Mouse (Mus musculus) small intestine, adult 2 months (tissue): ENCODE measurements around the gene Tubgcp6. TPM values are rescaled to one million over a fixed set of nuclear protein-coding genes. Genes with fewer than 3 reads are reported as not detected.

Experiments
- H3K27ac ChIP-seq: fragments of 200-500 bp; 2 replicates; pipeline ENCODE4 v1.5.1; 2012; ENCODE audit warnings: low read depth, low read length, control low read depth, inconsistent platforms; ENCODE audit not compliant: insufficient read depth
- H3K27me3 ChIP-seq: fragments of 200-500 bp; 2 replicates; pipeline ENCODE4 v1.6.1; 2012; ENCODE audit warnings: mild to moderate bottlenecking, moderate library complexity, low read length, inconsistent platforms; ENCODE audit not compliant: control insufficient read depth, insufficient read depth
- H3K36me3 ChIP-seq: fragments of 200-500 bp; 2 replicates; pipeline ENCODE4 v1.6.1; 2012; ENCODE audit warnings: mild to moderate bottlenecking, low read length, control low read depth, inconsistent platforms; ENCODE audit not compliant: control insufficient read depth, insufficient read depth
- H3K4me1 ChIP-seq: fragments of 200-500 bp; 2 replicates; pipeline ENCODE4 v1.6.1; 2012; ENCODE audit warnings: low read length, inconsistent platforms, mixed read lengths; ENCODE audit not compliant: control insufficient read depth, insufficient read depth, insufficient read length
- H3K4me3 ChIP-seq: fragments of 200-500 bp; 2 replicates; pipeline ENCODE4 v1.5.1; 2012; ENCODE audit warnings: low read depth, mild to moderate bottlenecking, control low read depth, inconsistent platforms, low read length, moderate library complexity
- CTCF ChIP-seq: fragments of 200-500 bp; IDR thresholded peaks from 2 replicates; pipeline ENCODE4 v1.5.1; 2012; ENCODE audit warnings: low read depth, mild to moderate bottlenecking, control low read depth, inconsistent platforms, low read length, moderate library complexity, mixed read lengths; ENCODE audit not compliant: insufficient replicate concordance, insufficient read length; ENCODE audit errors: extremely low read depth
- POLR2A ChIP-seq: fragments of 200-500 bp; IDR thresholded peaks from 2 replicates; pipeline ENCODE4 v1.6.1; 2012; ENCODE audit warnings: low read depth, mild to moderate bottlenecking, control low read depth, inconsistent platforms, low read length, moderate library complexity
- WGBS: fragments of 180-500 bp; shearing (Covaris S2); methylation state at CpG from one replicate; pipeline ENCODE4 v1.1.7; 2018; 5-methylcytosine and 5-hydroxymethylcytosine counted together
- polyA plus RNA-seq: library from polyadenylated mRNA; depleted of rRNA; stranded (reverse); fragments of >200 nt; gene quantifications from 2 replicates; pipeline ENCODE4 v1.2.3, GENCODE M21; 2012

Gene Tubgcp6
- polyA plus RNA-seq, 1 experiment, result 29.0 TPM

- H3K27me3 ChIP-seq, result no peaks in the 10 kb centered on the region
- peak overlapping the region; percentile 89 for H3K4me3 ChIP-seq
- WGBS, result 1% methylated on average over 68 of the region's 68 CpGs
- H3K4me1 ChIP-seq, result peaks cover 2% of the 10 kb centered on the region; the same call in 1 of the 2 replicates
- no peak for TF ChIP-seq CTCF
- TF ChIP-seq POLR2A, result no peak; the same call in 1 of the 2 replicates
- peaks cover 40% of the 10 kb centered on the region for H3K36me3 ChIP-seq
- peak overlapping the region; percentile 75 for H3K27ac ChIP-seq
Measured at GRCm38 (mm10) chr15:89089248-89090051, 33.5 kb downstream of the Tubgcp6 start.

GRCm38 (mm10) chr15:89088607-89089247, 34.2 kb downstream of the Tubgcp6 start, which contains the start of gene Selenoo:
Gene Selenoo, plus strand, starts transcription at chr15:89089084.
- Histone ChIP-seq H3K4me3 (peak within 1 kb of the TSS; percentile 89), H3K27ac (peak within 1 kb of the TSS; percentile 75), H3K27me3 (no peaks in the 10 kb centered on the region), H3K4me1 (peaks cover 2% of the 10 kb centered on the region; the same call in 1 of the 2 replicates), H3K36me3 (peaks cover 40% of the 10 kb centered on the region)
- TF ChIP-seq POLR2A (peak; percentile 72), CTCF (no peak)
- under 1% methylated on average over 38 of the region's 38 CpGs for WGBS

GRCm38 (mm10) chr15:89084826-89085225, 38.1 kb downstream of the Tubgcp6 start:
- no peak for TF ChIP-seq CTCF
- no peak for TF ChIP-seq POLR2A
- Histone ChIP-seq H3K27me3 (no peaks in the 10 kb centered on the region), H3K4me1 (no peaks in the 10 kb centered on the region; the same call in 1 of the 2 replicates), H3K4me3 (no peak overlapping the region), H3K36me3 (peaks cover 52% of the 10 kb centered on the region), H3K27ac (no peak overlapping the region)
- WGBS, result 88% methylated on average over 2 of the region's 2 CpGs

- no peak for TF ChIP-seq POLR2A
- no peak for TF ChIP-seq CTCF
- Histone ChIP-seq H3K27me3 (no peaks in the 10 kb centered on the region), H3K27ac (no peak overlapping the region), H3K4me1 (peaks cover under 1% of the 10 kb centered on the region; the same call in 1 of the 2 replicates), H3K36me3 (peaks cover 56% of the 10 kb centered on the region), H3K4me3 (no peak overlapping the region)
- 95% methylated on average over 1 of the region's 1 CpGs for WGBS
Measured at GRCm38 (mm10) chr15:89083906-89084305, 39.0 kb downstream of the Tubgcp6 start.

GRCm38 (mm10) chr15:89078208-89078836, 44.6 kb downstream of the Tubgcp6 start:
- peak overlapping the region; percentile 89 for H3K27ac ChIP-seq
- TF ChIP-seq POLR2A (peak; percentile 77), CTCF (no peak)
- peak overlapping the region; percentile 91 for H3K4me3 ChIP-seq
- no peaks in the 10 kb centered on the region for H3K27me3 ChIP-seq
- peaks cover 21% of the 10 kb centered on the region for H3K36me3 ChIP-seq
- peaks cover 14% of the 10 kb centered on the region for H3K4me1 ChIP-seq
- 3% methylated on average over 9 of the region's 9 CpGs for WGBS

GRCm38 (mm10) chr15:89076156-89076731, 46.7 kb downstream of the Tubgcp6 start:
- Histone ChIP-seq H3K4me3 (peak overlapping the region; percentile 91), H3K27me3 (no peaks in the 10 kb centered on the region), H3K4me1 (peaks cover 14% of the 10 kb centered on the region), H3K36me3 (peaks cover 8% of the 10 kb centered on the region; the same call in 1 of the 2 replicates), H3K27ac (peak overlapping the region; percentile 89)
- WGBS, result under 1% methylated on average over 39 of the region's 39 CpGs
- TF ChIP-seq POLR2A, result peak; percentile 7; the same call in 1 of the 2 replicates
- TF ChIP-seq CTCF, result no peak
